Mouse (Mus musculus) lung, postnatal 0 days (tissue): ENCODE measurements at regions not wholly inside any gene's neighbourhood (a gene's known extent, or its start where the extent isn't known, plus 50 kb on each side); places are given as distances from the start of the nearest gene placed in this dataset.

Experiments
- CTCF ChIP-seq: IDR thresholded peaks from 2 replicates; pipeline ENCODE4 v1.5.1; 2016; ENCODE audit warnings: antibody characterized with exemption, mild to moderate bottlenecking
- EP300 ChIP-seq: IDR thresholded peaks from 2 replicates; pipeline ENCODE4 v1.6.1; 2016; ENCODE audit warnings: antibody characterized with exemption, mild to moderate bottlenecking, control low read depth

GRCm38 (mm10) chr11:84722658-84723201 lies 96.6 kb downstream of the Mrm1 start:
- TF ChIP-seq CTCF = no peak
- no peak for TF ChIP-seq EP300
